Mouse (Mus musculus) embryo, embryonic 10 days (tissue): ENCODE measurements around the gene Npas2.

Experiments used
- DNase-seq: peaks from one replicate; pipeline ENCODE4 v3.0.0-alpha.2; 2015; ENCODE audit warnings: low spot score

Npas2 gene

GRCm38 (mm10) chr1:39376121-39376520 lies 182.6 kb downstream of the Npas2 start:
- DNase-seq = no peak

- no peak for DNase-seq
Measured at GRCm38 (mm10) chr1:39376726-39377240, 183.3 kb downstream of the Npas2 start.

- no peak for DNase-seq
Measured at GRCm38 (mm10) chr1:39378540-39378939, 185.0 kb downstream of the Npas2 start.

DNA sequence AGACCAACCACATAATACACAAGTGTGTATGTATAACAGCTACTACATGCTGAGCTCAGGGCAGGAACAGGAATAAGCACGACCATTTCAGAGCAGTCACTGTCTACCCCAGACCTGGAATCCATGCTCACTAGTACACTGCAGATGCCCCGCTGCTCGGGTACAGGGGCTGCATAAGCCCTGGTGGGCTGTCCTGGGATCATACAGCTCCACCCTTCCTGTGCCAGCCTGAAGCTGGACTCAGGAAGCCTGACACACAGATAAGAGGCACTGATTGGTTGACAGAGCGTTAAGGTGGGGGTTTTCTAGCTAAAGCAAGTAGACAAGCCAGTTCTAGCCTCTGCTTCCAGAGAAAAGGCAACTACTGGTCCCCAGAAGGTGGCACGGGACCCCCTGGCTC lies 185.5 kb downstream of the Npas2 start:
- DNase-seq = no peak

- DNase-seq = no peak
Measured at GRCm38 (mm10) chr1:39381017-39381416, 187.5 kb downstream of the Npas2 start.

- DNase-seq = no peak
Measured at GRCm38 (mm10) chr1:39384914-39385313, 191.4 kb downstream of the Npas2 start.

- no peak for DNase-seq
Measured at GRCm38 (mm10) chr1:39386456-39386855, 192.9 kb downstream of the Npas2 start.

- DNase-seq = no peak
Measured at GRCm38 (mm10) chr1:39387497-39387896, 194.0 kb downstream of the Npas2 start.

- DNase-seq = no peak
Measured at GRCm38 (mm10) chr1:39388163-39388562, 194.6 kb downstream of the Npas2 start.

- DNase-seq = no peak
Measured at GRCm38 (mm10) chr1:39389338-39389737, 195.8 kb downstream of the Npas2 start.

GRCm38 (mm10) chr1:39391652-39392051 lies 198.1 kb downstream of the Npas2 start:
- DNase-seq = no peak

DNA sequence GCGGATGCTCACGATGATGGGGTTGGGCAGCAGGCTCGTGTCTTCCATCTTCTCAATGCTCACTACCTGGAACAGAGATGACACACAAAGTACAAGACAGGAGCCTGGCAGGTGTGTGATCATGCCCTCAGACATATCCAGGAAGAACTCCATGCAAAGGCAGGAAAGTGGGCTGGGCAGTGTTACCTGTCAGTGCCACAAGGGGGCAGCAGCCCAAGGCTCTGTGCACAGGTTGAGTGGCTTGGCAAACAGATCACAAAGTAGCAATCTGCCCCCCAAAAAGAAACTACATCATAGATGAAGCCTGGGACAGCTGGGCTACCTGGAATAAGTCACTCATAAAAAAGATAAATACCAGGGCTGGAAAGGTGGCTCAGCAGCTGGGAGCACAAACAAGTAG lies 198.7 kb downstream of the Npas2 start:
- DNase-seq = peak; percentile 80

DNA sequence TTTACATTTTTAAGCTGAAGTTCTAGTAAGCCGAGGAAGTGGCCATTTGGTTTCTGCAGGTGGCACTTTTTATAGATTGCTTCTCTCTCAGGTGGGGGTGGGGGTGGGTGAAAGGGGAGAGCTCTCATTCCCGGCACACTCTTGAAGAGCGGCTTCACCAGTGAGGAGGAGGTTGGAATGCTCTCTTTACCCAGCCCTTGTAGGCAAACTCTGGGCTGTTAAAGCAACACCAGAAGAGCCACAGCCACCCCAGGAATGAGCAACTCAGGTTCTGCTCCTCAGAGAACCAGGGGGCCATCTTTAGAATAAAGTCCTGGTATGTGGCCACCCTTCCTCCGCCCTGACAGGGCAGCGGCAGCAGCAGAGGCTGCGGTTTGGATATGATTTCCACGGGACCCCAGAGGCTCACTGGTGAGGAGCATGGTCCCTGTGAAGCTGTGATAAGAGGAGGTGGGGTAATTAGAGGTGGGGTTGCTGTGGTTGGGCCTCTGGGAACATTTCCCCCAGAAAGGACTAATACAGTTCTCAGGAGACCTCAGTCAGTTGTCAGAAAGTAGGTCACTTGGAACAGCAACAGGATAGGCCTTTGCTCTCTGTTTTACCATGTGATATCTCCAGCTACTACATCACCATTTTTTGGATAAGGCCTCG lies 199.8 kb downstream of the Npas2 start:
- no peak for DNase-seq

GRCm38 (mm10) chr1:39394096-39394495 lies 200.6 kb downstream of the Npas2 start:
- DNase-seq = no peak

DNA sequence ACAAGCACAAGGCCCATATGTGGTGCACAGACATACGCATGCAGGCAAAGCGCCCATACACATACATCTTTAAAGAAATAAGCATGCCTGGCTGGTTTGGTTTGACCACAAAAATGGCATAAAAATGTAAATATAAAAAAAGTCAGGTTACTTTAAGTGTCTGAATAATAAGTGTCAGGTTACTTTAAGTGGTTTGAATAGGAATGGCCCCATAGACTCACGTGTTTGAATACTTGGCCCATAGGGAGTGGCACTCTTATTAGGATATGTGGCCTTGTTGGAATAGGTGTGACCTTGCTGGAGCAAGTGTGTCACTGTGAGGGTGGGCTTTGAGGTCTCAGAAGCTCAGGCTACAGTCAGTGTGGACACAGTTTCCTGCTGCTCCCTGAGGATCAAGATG lies 201.1 kb downstream of the Npas2 start:
- DNase-seq = no peak

DNA sequence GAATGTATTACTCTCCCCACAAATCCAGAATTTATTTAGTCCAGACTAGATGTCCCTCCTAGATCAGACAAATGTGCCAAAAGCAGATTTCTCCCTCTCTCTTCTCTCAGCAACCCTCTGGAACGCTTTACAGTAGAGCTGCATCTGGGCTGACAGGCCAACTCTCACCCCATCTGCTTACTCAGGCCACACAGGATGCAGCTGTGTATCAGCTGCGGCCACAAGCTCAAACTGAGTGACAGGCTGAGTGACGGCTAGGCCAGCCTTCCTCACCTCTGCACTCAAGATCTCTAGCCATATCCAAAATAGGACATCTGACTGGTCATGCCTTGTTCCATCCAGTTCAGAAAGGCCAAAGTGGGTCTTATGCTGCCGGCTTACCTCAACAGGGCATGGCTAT lies 202.8 kb downstream of the Npas2 start:
- DNase-seq = no peak

- no peak for DNase-seq
Measured at GRCm38 (mm10) chr1:39398284-39398683, 204.8 kb downstream of the Npas2 start.

GRCm38 (mm10) chr1:39399228-39399627 lies 205.7 kb downstream of the Npas2 start:
- DNase-seq = no peak

GRCm38 (mm10) chr1:39400173-39400572 lies 206.6 kb downstream of the Npas2 start:
- no peak for DNase-seq

DNA sequence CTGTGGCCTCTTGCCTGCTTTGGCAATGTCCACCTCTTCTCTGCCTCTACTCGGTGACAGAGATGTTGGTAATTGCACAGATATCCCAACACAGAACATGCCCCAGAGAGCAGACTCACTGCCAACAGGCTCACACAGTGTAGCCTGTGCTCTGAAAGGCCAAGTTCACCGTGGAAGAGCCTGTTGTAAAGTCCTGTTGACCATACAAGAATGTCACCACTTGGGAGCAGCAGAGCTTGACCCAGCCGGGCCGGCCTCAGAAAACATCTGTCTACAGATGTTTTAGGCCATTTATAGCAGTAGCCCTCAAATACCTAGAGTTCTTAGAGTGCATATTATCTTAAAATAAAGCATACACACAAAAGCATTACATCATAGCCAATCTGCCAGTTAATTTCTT lies 213.6 kb downstream of the Npas2 start:
- no peak for DNase-seq

DNA sequence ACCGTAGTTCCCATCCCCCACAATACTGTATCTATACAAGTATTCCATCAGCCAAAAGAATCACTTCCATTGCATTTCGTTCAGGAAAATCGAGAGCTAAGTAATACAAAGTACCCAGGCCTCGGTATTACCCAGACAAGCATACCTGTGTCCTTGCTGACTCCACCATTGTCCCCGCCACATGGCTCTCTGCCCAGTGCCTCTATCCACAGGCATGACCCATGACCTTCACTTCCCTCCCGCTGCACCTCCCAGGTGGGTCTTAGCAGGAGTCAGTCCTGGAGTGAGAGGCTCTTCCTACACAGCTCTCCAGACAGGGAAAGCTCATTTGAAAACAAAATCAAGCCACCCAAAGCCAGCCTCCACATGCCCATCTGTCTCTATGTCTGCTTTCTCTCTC lies 214.6 kb downstream of the Npas2 start:
- no peak for DNase-seq

DNA sequence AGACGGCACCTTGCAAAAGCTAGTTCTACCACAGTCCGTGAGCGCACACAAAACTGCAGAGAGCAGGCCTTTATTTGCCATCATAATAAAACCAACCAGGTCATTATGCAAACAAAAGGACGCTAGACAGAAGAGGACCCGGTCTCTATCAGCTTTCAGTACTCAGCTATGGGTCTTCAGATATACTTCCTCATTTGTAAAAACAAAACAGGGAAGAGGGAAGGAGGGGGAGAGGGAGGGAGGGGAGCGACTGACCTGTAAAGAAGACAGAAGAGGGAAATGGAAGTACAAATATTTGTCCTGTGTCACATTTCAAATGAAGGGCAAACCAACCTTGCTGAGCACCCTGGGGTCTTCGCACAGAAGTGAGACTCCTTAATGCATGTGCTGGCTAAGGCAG lies 215.1 kb downstream of the Npas2 start:
- no peak for DNase-seq

DNA sequence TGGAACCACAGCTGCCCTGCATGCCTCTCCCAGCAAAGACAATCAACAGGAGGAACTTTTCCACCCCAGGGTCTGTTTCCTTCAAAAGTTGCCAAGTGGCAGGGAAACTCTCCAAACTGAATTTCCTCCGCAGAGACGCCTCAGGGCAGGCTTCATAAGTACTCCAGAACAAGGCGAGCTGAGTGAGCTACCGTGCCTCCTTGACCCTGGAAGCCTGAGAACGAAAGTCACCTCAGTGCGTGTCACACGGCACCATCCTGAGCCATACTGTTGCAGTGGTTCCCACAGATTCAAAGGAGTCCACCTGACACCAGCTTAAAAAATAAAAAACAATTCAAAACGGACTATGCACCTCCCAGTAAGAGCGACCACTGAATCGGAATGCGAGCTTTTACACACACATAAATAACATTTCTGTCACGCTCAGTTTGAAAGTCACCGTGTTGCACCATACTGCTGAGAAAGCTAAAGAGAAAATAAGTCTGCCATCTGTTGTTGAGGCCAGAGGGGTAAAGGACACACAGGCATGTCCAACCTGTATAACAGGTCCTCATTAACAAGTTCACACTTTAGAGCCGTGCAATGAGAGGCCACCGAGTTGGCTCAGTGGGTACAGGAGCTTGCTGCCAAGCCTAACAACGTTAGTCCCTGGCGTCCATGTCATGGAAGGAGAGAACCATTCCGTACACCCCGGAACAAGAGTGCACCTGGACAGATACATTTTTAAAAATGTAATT lies 216.7 kb downstream of the Npas2 start:
- no peak for DNase-seq
